Comparison of ENCODE assay signal across 15 mouse cellular contexts in the genomic region with DNA sequence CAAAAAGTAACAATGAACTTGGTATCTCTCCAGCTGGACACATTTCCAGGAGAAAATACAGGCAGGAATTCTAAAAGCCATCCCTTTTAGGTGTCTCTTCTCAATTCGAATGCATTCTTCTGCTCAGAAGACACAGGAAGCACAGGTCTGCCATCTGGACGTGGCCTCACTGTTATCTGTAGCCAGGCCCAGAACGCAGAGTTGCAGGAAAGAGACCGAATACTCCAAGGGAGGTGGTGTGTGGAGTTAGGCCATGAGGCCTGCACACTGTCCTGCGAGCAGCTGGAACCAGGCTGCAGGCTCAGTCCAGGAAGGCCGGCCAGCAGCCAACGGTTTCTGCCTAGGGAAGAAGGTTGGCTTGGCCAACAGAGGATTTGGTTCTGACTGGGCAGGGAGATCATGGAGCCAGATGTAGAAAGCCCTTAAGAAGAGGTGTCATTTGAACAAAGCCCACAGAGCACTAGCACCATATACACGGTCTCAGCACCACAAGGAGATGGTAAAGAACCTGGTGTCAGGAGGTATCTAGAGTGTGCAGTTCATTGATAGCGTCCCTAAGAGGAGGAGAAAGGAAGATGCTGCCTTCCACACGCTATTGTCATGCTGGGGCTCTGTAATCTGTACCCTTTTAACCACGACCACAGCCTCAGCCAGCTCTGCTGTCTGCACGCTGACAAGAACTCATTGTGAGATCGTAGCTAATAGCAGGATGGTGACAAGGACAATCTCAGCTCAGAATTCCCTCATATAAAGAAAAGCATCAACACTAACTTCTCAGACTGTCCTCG. TPM values are rescaled to one million over a fixed set of nuclear protein-coding genes. Genes with fewer than 3 reads are reported as not detected.
A peak's percentile ranks its signal among the peaks of the same experiment; 100 is the strongest.
DNase-seq lines count a peak whose midpoint lies in the region; ATAC-seq and TF ChIP-seq lines count a peak whose summit lies in the region.
"Had no signal": no experiment of that assay in that cellular context is flagged by ENCODE, and none has a peak within 500 bp of the region (broad histone marks: within the 10 kb centered on the region; RNA-seq: fewer than 3 reads in every experiment).

No protein-coding gene starts in this region.

- no peak for TF ChIP-seq EP300 in stomach, postnatal 0 days (optimal IDR thresholded peaks at IDR 0.05)

- peaks cover 22% of the 10 kb centered on the region for H3K4me1 ChIP-seq in stomach, embryonic 16.5 days (ENCODE audit: control insufficient read depth, insufficient read depth, low read length)
- H3K4me1 ChIP-seq in stomach, postnatal 0 days (replicated peaks; ENCODE audit: control insufficient read depth, insufficient read depth), result no peaks in the 10 kb centered on the region
- peaks cover 17% of the 10 kb centered on the region for H3K4me1 ChIP-seq in liver, embryonic 11.5 days (replicated peaks; ENCODE audit: control insufficient read depth, insufficient read depth, low read length)
- no peaks in the 10 kb centered on the region for H3K4me1 ChIP-seq in forebrain, embryonic 14.5 days (ENCODE audit: control insufficient read depth, insufficient read depth, low read length)
- H3K4me1 ChIP-seq: forebrain, embryonic 15.5 days had no signal

- H3K4me3 ChIP-seq in stomach, embryonic 16.5 days (replicated peaks; ENCODE audit: low read length), result no peak overlapping the region
- H3K4me3 ChIP-seq in stomach, postnatal 0 days (ENCODE audit: low read depth, low read length), result no peak overlapping the region
- H3K4me3 ChIP-seq in liver, embryonic 11.5 days (ENCODE audit: low read depth, low read length), result no peak overlapping the region
- H3K4me3 ChIP-seq in forebrain, embryonic 14.5 days (ENCODE audit: low read depth, low read length), result no peak overlapping the region
- H3K4me3 ChIP-seq: embryonic facial prominence, embryonic 15.5 days; forebrain, embryonic 15.5 days; hindbrain, embryonic 10.5 days; limb, embryonic 12.5 days had no signal

- peak overlapping the region; percentile 21 for H3K27ac ChIP-seq in stomach, embryonic 16.5 days (ENCODE audit: low read length)
- H3K27ac ChIP-seq in stomach, postnatal 0 days (replicated peaks), result no peak overlapping the region
- H3K27ac ChIP-seq in liver, embryonic 11.5 days (ENCODE audit: low read depth, low read length), result 0 out of 2 replicates have a peak overlapping the region, but pooled peaks have one; percentile 10
- H3K27ac ChIP-seq in forebrain, embryonic 14.5 days (ENCODE audit: low read depth, low read length), result no peak overlapping the region
- H3K27ac ChIP-seq: embryonic facial prominence, embryonic 15.5 days; forebrain, embryonic 15.5 days; hindbrain, embryonic 10.5 days; limb, embryonic 12.5 days had no signal

- 0 out of 2 replicates have a peak overlapping the region, but pooled peaks have one; percentile 12 for H3K9ac ChIP-seq in stomach, embryonic 16.5 days (ENCODE audit: low read length)
- no peak overlapping the region for H3K9ac ChIP-seq in stomach, postnatal 0 days (ENCODE audit: low read length)
- H3K9ac ChIP-seq in liver, embryonic 11.5 days (ENCODE audit: low read depth, low read length), result peak overlapping the region; percentile 27; the same call in 1 of the 2 replicates
- no peak overlapping the region for H3K9ac ChIP-seq in forebrain, embryonic 14.5 days (ENCODE audit: low read length)
- H3K9ac ChIP-seq: embryonic facial prominence, embryonic 15.5 days; forebrain, embryonic 15.5 days; limb, embryonic 12.5 days had no signal

- ATAC-seq in cerebellum, adult (ENCODE audit: insufficient number of reproducible peaks, low FRiP score, low TSS enrichment), result no peak
- no peak for ATAC-seq in stomach, embryonic 16.5 days (ENCODE audit: insufficient read depth, low FRiP score)
- ATAC-seq in stomach, postnatal 0 days (ENCODE audit: low FRiP score, low TSS enrichment), result no peak
- peak; percentile 77 for ATAC-seq in liver, embryonic 11.5 days (replicated peaks; ENCODE audit: low FRiP score)
- ATAC-seq in forebrain, embryonic 14.5 days, result no peak
- no peak for ATAC-seq in inflammation-experienced regulatory T-cells, adult 6 months
- ATAC-seq: forebrain, embryonic 15.5 days had no signal

- no peak overlapping the region for H3K4me2 ChIP-seq in stomach, embryonic 16.5 days (ENCODE audit: low read depth, low read length)
- no peak overlapping the region for H3K4me2 ChIP-seq in stomach, postnatal 0 days (replicated peaks; ENCODE audit: low read depth)
- no peak overlapping the region for H3K4me2 ChIP-seq in liver, embryonic 11.5 days
- no peak overlapping the region for H3K4me2 ChIP-seq in forebrain, embryonic 14.5 days (ENCODE audit: low read length)
- H3K4me2 ChIP-seq: embryonic facial prominence, embryonic 15.5 days; forebrain, embryonic 15.5 days; limb, embryonic 12.5 days had no signal

- H3K36me3 ChIP-seq in stomach, embryonic 16.5 days (ENCODE audit: control insufficient read depth, insufficient read depth, low read length), result no peaks in the 10 kb centered on the region
- peaks cover 3% of the 10 kb centered on the region; the same call in 1 of the 2 replicates for H3K36me3 ChIP-seq in stomach, postnatal 0 days (ENCODE audit: control insufficient read depth, insufficient read depth, low read length)
- H3K36me3 ChIP-seq in liver, embryonic 11.5 days (ENCODE audit: control insufficient read depth, insufficient read depth, low read length), result no peaks in the 10 kb centered on the region
- H3K36me3 ChIP-seq in forebrain, embryonic 14.5 days (ENCODE audit: control insufficient read depth, insufficient read depth, low read length), result peaks cover 57% of the 10 kb centered on the region

- H3K9me3 ChIP-seq in stomach, embryonic 16.5 days (replicated peaks; ENCODE audit: control insufficient read depth, low read length), result no peaks in the 10 kb centered on the region
- no peaks in the 10 kb centered on the region for H3K9me3 ChIP-seq in stomach, postnatal 0 days (ENCODE audit: control insufficient read depth, low read length)
- no peaks in the 10 kb centered on the region for H3K9me3 ChIP-seq in liver, embryonic 11.5 days (ENCODE audit: control insufficient read depth, low read length)
- no peaks in the 10 kb centered on the region for H3K9me3 ChIP-seq in forebrain, embryonic 14.5 days (replicated peaks; ENCODE audit: control insufficient read depth, low read length)
- H3K9me3 ChIP-seq: embryonic facial prominence, embryonic 15.5 days; forebrain, embryonic 15.5 days; hindbrain, embryonic 10.5 days; limb, embryonic 12.5 days had no signal

- no peak for TF ChIP-seq CTCF in stomach, postnatal 0 days (IDR thresholded peaks at IDR 0.05; ENCODE audit: low read depth)

- DNase-seq in cerebellum, postnatal 10 days, result peak; percentile 34 to 48
- DNase-seq in stomach, postnatal 0 days (ENCODE audit: low spot score), result no peak
- DNase-seq in liver, embryonic 11.5 days (ENCODE audit: low spot score), result no peak
- no peak for DNase-seq in spleen, adult 12 weeks (ENCODE audit: low spot score)
- no peak for DNase-seq in forebrain, embryonic 14.5 days (ENCODE audit: low spot score)
- DNase-seq: kidney, adult 18-20 months; layer of hippocampus, postnatal 36 days; spleen, adult 18-20 months had no signal

- WGBS in stomach, embryonic 16.5 days, result 79% methylated on average over 14 of the region's 14 CpGs
- WGBS in stomach, postnatal 0 days, result 72% methylated on average over 14 of the region's 14 CpGs
- 43% methylated on average over 14 of the region's 14 CpGs for WGBS in liver, embryonic 11.5 days
- WGBS in forebrain, embryonic 14.5 days, result 93% methylated on average over 14 of the region's 14 CpGs

- no peaks in the 10 kb centered on the region for H3K27me3 ChIP-seq in stomach, embryonic 16.5 days (ENCODE audit: control insufficient read depth, insufficient read depth, low read length)
- H3K27me3 ChIP-seq in stomach, postnatal 0 days (ENCODE audit: control insufficient read depth, insufficient read depth, low read length), result no peaks in the 10 kb centered on the region
- no peaks in the 10 kb centered on the region for H3K27me3 ChIP-seq in liver, embryonic 11.5 days (replicated peaks; ENCODE audit: control insufficient read depth, insufficient read depth, low read length)
- H3K27me3 ChIP-seq in forebrain, embryonic 14.5 days (replicated peaks; ENCODE audit: control insufficient read depth, insufficient read depth, low read length), result no peaks in the 10 kb centered on the region
- H3K27me3 ChIP-seq: embryonic facial prominence, embryonic 15.5 days; forebrain, embryonic 15.5 days; limb, embryonic 12.5 days had no signal

RNA-seq across cellular contexts. Expression of a gene that starts 41.8 kb away (rescaled TPM):
- 140 and 149 TPM in 2 replicates for polyA plus RNA-seq in stomach, embryonic 16.5 days (2015; fragmentation: Nextera tagmentation; extraction: Ambion mirVana)
- polyA plus RNA-seq in stomach, postnatal 0 days (2015; fragmentation: Nextera tagmentation; extraction: Ambion mirVana), result 71.4 and 76.4 TPM in 2 replicates
- polyA plus RNA-seq in liver, embryonic 11.5 days (2014; fragmentation: Nextera tagmentation; extraction: Ambion mirVana), result 85.7 and 89.5 TPM in 2 replicates
- polyA plus RNA-seq in forebrain, embryonic 14.5 days (2014; fragmentation: Nextera tagmentation; extraction: Ambion mirVana), result 159 and 160 TPM in 2 replicates
- under 1 TPM in 2 of 3 experiments, not detected in 1; 0.70 to 0.77 TPM for polyA plus RNA-seq in inflammation-experienced regulatory T-cells, adult 6 months (2017; shearing (Covaris generic))

Comparison
In these comparisons a context has a peak if more than half of its experiments do, and no peak if none do; other contexts are left out.
1. H3K27ac ChIP-seq: peak in stomach, embryonic 16.5 days (single experiment) and liver, embryonic 11.5 days (single experiment); none in stomach, postnatal 0 days (single experiment) and forebrain, embryonic 14.5 days (single experiment).
2. H3K9ac ChIP-seq: peak in stomach, embryonic 16.5 days (single experiment) and liver, embryonic 11.5 days (single experiment); none in stomach, postnatal 0 days (single experiment) and forebrain, embryonic 14.5 days (single experiment).
3. DNase-seq: peak in cerebellum, postnatal 10 days (2 of 2); none in stomach, postnatal 0 days (single experiment), liver, embryonic 11.5 days (single experiment), spleen, adult 12 weeks (single experiment) and forebrain, embryonic 14.5 days (single experiment).
4. RNA of a gene that starts 41.8 kb away (polyA plus RNA-seq): 159 to 160 TPM in forebrain, embryonic 14.5 days, 140 to 149 TPM in stomach, embryonic 16.5 days, 85.7 to 89.5 TPM in liver, embryonic 11.5 days and 71.4 to 76.4 TPM in stomach, postnatal 0 days; 0.70 to 0.77 TPM in inflammation-experienced regulatory T-cells, adult 6 months; every median in the first group is over 10 times any median in the second.